Mouse (Mus musculus) liver, embryonic 12.5 days (tissue): Measurements from ENCODE around the gene Rabepk. TPM values are rescaled to one million over a fixed set of nuclear protein-coding genes. Genes with fewer than 3 reads are reported as not detected.

Experiments
- polyA plus RNA-seq: library from polyadenylated mRNA; unstranded; fragments of >200 nt; fragmentation: Nextera tagmentation; extraction: Ambion mirVana; gene quantifications from 2 replicates; pipeline ENCODE4 v1.2.1, GENCODE M21; 2016

The Rabepk gene
- polyA plus RNA-seq, 1 experiment from 2014 or later, result 33.2 TPM

Other genes with a start within 250 kb of the Rabepk start
- gene Gapvd1, start 44.7 kb downstream of the Rabepk start, polyA plus RNA-seq, result 87.3 and 93.7 TPM in 2 replicates
- 656 and 672 TPM in 2 replicates for gene Hspa5, start 27.9 kb downstream of the Rabepk start, polyA plus RNA-seq
- gene Fbxw2, start 26.4 kb upstream of the Rabepk start, polyA plus RNA-seq, result 68.6 and 71.9 TPM in 2 replicates
- 0.07 TPM in 2 replicates for gene Gm34653, start 33.1 kb upstream of the Rabepk start, polyA plus RNA-seq
- gene Cutal, start 74.5 kb upstream of the Rabepk start, polyA plus RNA-seq, result 2.2 and 2.3 TPM in 2 replicates
- gene Psmd5, start 75.1 kb upstream of the Rabepk start, polyA plus RNA-seq, result 103 and 109 TPM in 2 replicates
- gene Phf19, start 114.1 kb upstream of the Rabepk start, polyA plus RNA-seq, result 3.1 and 3.7 TPM in 2 replicates
- gene Traf1, start 161.9 kb upstream of the Rabepk start, polyA plus RNA-seq, result 0.12 and 0.27 TPM in 2 replicates